Mouse (Mus musculus) C3H10T1/2 (cell line): ENCODE data around the gene Ccr8. TPM values are rescaled to one million over a fixed set of nuclear protein-coding genes. Genes with fewer than 3 reads are reported as not detected.

Source experiments
- polyA plus RNA-seq, 2 experiments: library from polyadenylated mRNA; unstranded; fragments of >200 nt; fragmentation: generic; extraction: Trizol; gene quantifications; one replicate each; pipeline ENCODE4 v1.2.1; 2012; ENCODE audit warnings: missing spikeins in 2 of 2

Ccr8 gene
- polyA plus RNA-seq: not detected

GRCm38 (mm10) chr9:120091696-120092238 is at the start of gene Ccr8:
TSS of gene Ccr8 (plus strand) at chr9:120092114.

GRCm38 (mm10) chr9:120069779-120070178 is 22.1 kb upstream of the Ccr8 start, which contains the start of gene Cx3cr1:
TSS of gene Cx3cr1 (minus strand) at chr9:120069879.

DNA sequence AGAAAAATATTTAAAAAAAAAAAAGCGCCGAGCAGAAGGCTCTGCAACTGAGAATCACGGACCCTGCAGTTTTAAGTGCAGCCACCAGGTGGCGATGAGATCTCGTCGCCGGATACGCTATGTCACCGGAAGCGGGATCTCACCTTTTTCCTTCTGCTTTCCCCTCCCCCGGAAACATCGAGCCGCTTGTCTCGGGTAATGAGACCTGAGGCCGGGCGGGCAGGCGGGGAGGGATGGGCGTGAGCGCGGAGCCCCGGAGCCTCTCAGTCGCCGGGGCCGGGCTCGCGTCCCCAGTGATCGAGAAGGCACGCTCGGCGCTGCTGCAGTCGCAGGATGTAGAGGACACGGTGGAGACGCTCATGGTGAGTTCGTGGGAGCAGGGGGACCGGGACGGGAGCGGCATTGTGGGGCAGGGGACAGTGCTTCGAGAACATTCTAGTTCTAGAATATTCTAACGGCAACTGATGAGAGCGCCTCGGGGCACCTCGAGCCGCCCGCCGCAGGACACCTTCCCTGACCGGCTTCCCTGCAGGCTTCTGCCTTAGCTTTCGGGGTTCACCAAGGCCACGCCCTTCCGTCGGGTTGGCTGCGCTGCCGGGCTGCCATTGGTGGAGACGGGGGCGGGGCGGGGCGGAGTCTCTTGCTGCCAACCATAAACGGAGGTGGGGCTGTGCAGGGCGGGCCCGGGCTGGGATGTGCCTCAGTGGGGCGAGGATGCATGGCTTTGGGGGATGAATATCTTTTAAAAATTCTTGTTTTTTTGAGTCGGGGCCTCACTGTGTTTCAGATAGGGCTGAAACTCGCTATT is 18.5 kb downstream of the Ccr8 start, which contains the start of gene Slc25a38:
Gene Slc25a38 (plus strand): TSS at position 164 of the 808 bp plus-strand sequence.

GRCm38 (mm10) chr9:120127538-120128251 is 35.8 kb downstream of the Ccr8 start, which contains the start of gene Rpsa:
TSS of gene Rpsa (plus strand) at chr9:120127689.

Other genes starting within 250 kb of the Ccr8 start
- gene Wdr48, start 197.2 kb upstream of the Ccr8 start, polyA plus RNA-seq: 10 to 100 TPM in 1 of 2 experiments, 1 to 10 TPM in 1; 1.2 to 18.7 TPM
- 10 to 100 TPM in 1 of 2 experiments, 1 to 10 TPM in 1; 5.6 to 15.7 TPM for gene Gorasp1, start 154.5 kb upstream of the Ccr8 start, polyA plus RNA-seq
- gene Ttc21a, start 154.5 kb upstream of the Ccr8 start, polyA plus RNA-seq: under 1 TPM; 0.01 to 0.07 TPM
- 1 to 10 TPM; 1.7 to 3.2 TPM for gene Csrnp1, start 107.5 kb upstream of the Ccr8 start, polyA plus RNA-seq
- under 1 TPM in 1 of 2 experiments, not detected in 1; 0.01 TPM for gene Xirp1, start 68.5 kb upstream of the Ccr8 start, polyA plus RNA-seq
- gene Cx3cr1, start 22.2 kb upstream of the Ccr8 start, polyA plus RNA-seq: under 1 TPM; 0.01 to 0.12 TPM
- gene Slc25a38, start 18.3 kb downstream of the Ccr8 start, polyA plus RNA-seq: 10 to 100 TPM; 12.0 to 19.8 TPM
- 1,000 to 10,000 TPM; 3,161 to 9,121 TPM for gene Rpsa, start 35.6 kb downstream of the Ccr8 start, polyA plus RNA-seq
- not detected for gene Mobp, start 57.6 kb downstream of the Ccr8 start, polyA plus RNA-seq
- gene Myrip, start 209.4 kb downstream of the Ccr8 start, polyA plus RNA-seq: not detected